Mouse (Mus musculus) limb, embryonic 13.5 days (tissue): Measurements from ENCODE around the gene Brd9. TPM values are rescaled to one million over a fixed set of nuclear protein-coding genes. Genes with fewer than 3 reads are reported as not detected.
"Not testable (repeated sequence)": the region's sequence is repeated elsewhere in the genome, so short reads cannot be mapped to it uniquely, and the experiment has no call there.

Experiments used
- ATAC-seq: fragments of 200-750 bp; cut with Nextera tagmentation; 2 replicates; pipeline ENCODE4 v1.8.0; 2017; ENCODE audit warnings: low read depth, moderate number of reproducible peaks, moderate TSS enrichment; ENCODE audit not compliant: low FRiP score
- H3K27ac ChIP-seq: fragments of 300-500 bp; sonication (generic); 2 replicates; pipeline ENCODE4 v1.5.1; 2015; ENCODE audit warnings: inconsistent platforms, mild to moderate bottlenecking, moderate library complexity
- H3K27me3 ChIP-seq: fragments of 300-500 bp; sonication (generic); 2 replicates; pipeline ENCODE4 v1.6.1; 2015; ENCODE audit warnings: mild to moderate bottlenecking, inconsistent platforms
- H3K36me3 ChIP-seq: fragments of 300-500 bp; sonication (generic); 2 replicates; pipeline ENCODE4 v1.6.1; 2015; ENCODE audit warnings: inconsistent platforms, mild to moderate bottlenecking, moderate library complexity
- H3K4me1 ChIP-seq: fragments of 300-500 bp; sonication (generic); 2 replicates; pipeline ENCODE4 v1.6.1; 2015; ENCODE audit warnings: inconsistent platforms
- H3K4me2 ChIP-seq: fragments of 300-500 bp; sonication (generic); replicated peaks from 2 replicates; pipeline ENCODE4 v1.6.1; 2015; ENCODE audit warnings: inconsistent platforms, mild to moderate bottlenecking, moderate library complexity
- H3K4me3 ChIP-seq: fragments of 300-500 bp; sonication (generic); 2 replicates; pipeline ENCODE4 v1.5.1; 2015; ENCODE audit warnings: moderate library complexity, mild to moderate bottlenecking, inconsistent platforms
- H3K9ac ChIP-seq: fragments of 300-500 bp; sonication (generic); 2 replicates; pipeline ENCODE4 v1.6.1; 2015; ENCODE audit warnings: mild to moderate bottlenecking, inconsistent platforms
- H3K9me3 ChIP-seq: fragments of 300-500 bp; sonication (generic); 2 replicates; pipeline ENCODE4 v1.6.1; 2016; ENCODE audit warnings: inconsistent platforms
- WGBS: fragments of 180-500 bp; shearing (Covaris S2); methylation state at CpG from one replicate; pipeline ENCODE4 v1.1.7; 2015; 5-methylcytosine and 5-hydroxymethylcytosine counted together
- microRNA-seq: library from miRNA; unstranded; fragments of <30 nt; microRNA quantifications from one replicate; pipeline ENCODE4, GENCODE M21; 2016
- polyA plus RNA-seq: library from polyadenylated mRNA; unstranded; fragments of >200 nt; fragmentation: Nextera tagmentation; extraction: Ambion mirVana; gene quantifications from 2 replicates; pipeline ENCODE4 v1.2.1, GENCODE M21; 2015

Gene Brd9
- polyA plus RNA-seq, 1 experiment from 2014 or later: 64.7 TPM

DNA sequence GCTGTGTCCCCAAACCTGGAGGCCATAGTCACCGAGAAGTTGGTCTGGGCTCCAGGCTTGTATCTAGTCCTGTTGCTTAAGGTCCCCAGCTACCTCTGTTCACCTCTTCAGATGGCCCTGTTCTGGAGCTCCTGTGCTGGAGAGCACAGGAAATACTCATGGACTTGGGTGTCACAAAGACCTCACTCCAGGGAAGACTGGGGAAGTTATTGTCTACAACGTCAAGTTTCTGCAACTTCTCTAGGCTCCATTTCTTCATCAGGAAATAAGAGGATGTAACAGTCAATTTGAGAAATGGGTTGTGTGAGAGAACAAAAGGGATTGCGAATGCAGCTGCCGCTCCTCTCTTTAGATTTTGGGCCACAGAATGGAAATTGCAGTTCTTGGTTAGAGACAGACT lies 58.8 kb downstream of the Brd9 start:
- Histone ChIP-seq H3K9ac (no peak overlapping the region), H3K27ac (no peak overlapping the region), H3K4me1 (no peaks in the 10 kb centered on the region), H3K9me3 (no peaks in the 10 kb centered on the region), H3K4me3 (no peak overlapping the region), H3K36me3 (no peaks in the 10 kb centered on the region), H3K4me2 (no peak overlapping the region), H3K27me3 (0 out of 2 replicates have a peak, but pooled peaks cover 9% of the 10 kb centered on the region)
- no peak for ATAC-seq
- WGBS: 88% methylated on average over 4 of the region's 4 CpGs

- ATAC-seq: no peak
- Histone ChIP-seq H3K4me1 (no peaks in the 10 kb centered on the region), H3K9me3 (no peaks in the 10 kb centered on the region), H3K36me3 (no peaks in the 10 kb centered on the region), H3K4me3 (no peak overlapping the region), H3K27ac (no peak overlapping the region), H3K27me3 (0 out of 2 replicates have a peak, but pooled peaks cover 11% of the 10 kb centered on the region), H3K4me2 (no peak overlapping the region), H3K9ac (no peak overlapping the region)
Observed at GRCm38 (mm10) chr13:74000519-74000918, 62.9 kb downstream of the Brd9 start.

DNA sequence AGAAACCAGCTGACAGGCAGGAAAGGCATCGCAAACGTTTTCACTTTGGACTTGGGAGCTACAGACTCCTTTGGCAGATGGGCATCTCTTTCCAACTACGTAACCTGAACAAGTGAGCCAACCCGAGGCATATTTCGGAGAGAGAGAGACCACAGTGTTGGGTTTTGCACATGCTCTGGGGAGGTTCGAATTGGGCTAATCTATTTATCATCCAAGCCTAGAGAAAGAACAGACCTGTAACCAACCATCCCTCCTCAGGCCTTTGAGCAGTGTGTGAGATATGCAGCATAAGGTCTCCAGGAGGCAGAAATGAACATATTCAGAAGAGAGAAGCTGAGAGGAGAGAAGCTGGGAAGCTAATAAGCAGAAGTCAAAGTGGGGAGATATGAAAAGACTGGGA lies 63.4 kb downstream of the Brd9 start:
- no peaks in the 10 kb centered on the region for H3K4me1 ChIP-seq
- no peak overlapping the region for H3K4me2 ChIP-seq
- ATAC-seq: no peak
- peaks cover 11% of the 10 kb centered on the region; the same call in 1 of the 2 replicates for H3K27me3 ChIP-seq
- no peak overlapping the region for H3K9ac ChIP-seq
- no peaks in the 10 kb centered on the region for H3K9me3 ChIP-seq
- H3K27ac ChIP-seq: no peak overlapping the region
- H3K4me3 ChIP-seq: no peak overlapping the region
- 81% methylated on average over 6 of the region's 6 CpGs for WGBS
- no peaks in the 10 kb centered on the region for H3K36me3 ChIP-seq

DNA sequence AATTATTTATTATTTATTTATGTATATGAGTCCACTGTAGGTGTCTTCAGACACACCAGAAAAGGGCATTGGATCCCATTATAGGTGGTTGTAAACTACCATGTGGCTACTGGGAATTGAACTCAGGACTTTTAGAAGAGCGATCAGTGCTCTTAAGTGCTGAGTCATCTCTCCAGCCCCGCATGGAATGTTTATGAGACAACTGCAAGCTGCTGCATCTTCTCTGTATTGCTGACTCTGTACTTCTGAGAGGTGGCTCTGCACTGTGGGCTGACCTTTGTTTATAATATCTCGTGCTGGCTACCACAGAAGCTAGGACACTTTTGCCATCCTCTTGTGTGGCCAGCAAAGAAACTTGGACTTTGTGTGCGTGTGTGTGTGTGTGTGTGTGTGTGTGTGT lies 63.9 kb downstream of the Brd9 start:
- no peak overlapping the region for H3K4me2 ChIP-seq
- H3K27ac ChIP-seq: no peak overlapping the region
- WGBS: 78% methylated on average over 4 of the region's 4 CpGs
- no peaks in the 10 kb centered on the region for H3K36me3 ChIP-seq
- ATAC-seq: no peak
- H3K9me3 ChIP-seq: no peaks in the 10 kb centered on the region
- H3K4me3 ChIP-seq: no peak overlapping the region
- no peaks in the 10 kb centered on the region for H3K4me1 ChIP-seq
- H3K27me3 ChIP-seq: peaks cover 11% of the 10 kb centered on the region; the same call in 1 of the 2 replicates
- H3K9ac ChIP-seq: no peak overlapping the region

DNA sequence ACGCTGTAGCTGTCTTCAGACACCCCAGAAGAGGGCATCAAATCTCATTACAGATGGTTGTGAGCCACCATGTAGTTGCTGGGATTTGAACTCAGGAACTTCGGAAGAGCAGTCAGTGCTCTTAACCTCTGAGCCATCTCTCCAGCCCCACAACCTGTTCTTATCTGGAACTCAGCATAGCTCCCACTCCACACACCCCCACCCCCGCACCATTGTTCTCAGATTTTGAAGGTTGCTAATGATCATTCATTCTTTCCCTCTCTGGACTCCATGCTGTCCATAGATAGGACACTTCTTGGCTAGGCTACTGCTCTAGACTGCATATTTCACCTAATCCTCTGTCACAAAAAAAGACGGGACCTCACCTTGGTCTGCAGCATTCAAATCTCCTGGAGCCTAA lies 69.3 kb downstream of the Brd9 start:
- H3K9me3 ChIP-seq, H3K27ac ChIP-seq, H3K4me3 ChIP-seq, H3K4me2 ChIP-seq, H3K36me3 ChIP-seq, H3K9ac ChIP-seq, ATAC-seq: not testable (repeated sequence)
- H3K27me3 ChIP-seq: peaks cover 52% of the 10 kb centered on the region
- 86% methylated on average over 4 of the region's 4 CpGs for WGBS
- H3K4me1 ChIP-seq: peaks cover 22% of the 10 kb centered on the region

- WGBS: 67% methylated on average over 2 of the region's 2 CpGs
- H3K4me1 ChIP-seq: peaks cover 22% of the 10 kb centered on the region
- H3K4me3 ChIP-seq, H3K9ac ChIP-seq, ATAC-seq, H3K9me3 ChIP-seq, H3K27ac ChIP-seq, H3K36me3 ChIP-seq, H3K4me2 ChIP-seq: not testable (repeated sequence)
- peaks cover 58% of the 10 kb centered on the region for H3K27me3 ChIP-seq
Observed at GRCm38 (mm10) chr13:74008216-74008615, 70.6 kb downstream of the Brd9 start.

DNA sequence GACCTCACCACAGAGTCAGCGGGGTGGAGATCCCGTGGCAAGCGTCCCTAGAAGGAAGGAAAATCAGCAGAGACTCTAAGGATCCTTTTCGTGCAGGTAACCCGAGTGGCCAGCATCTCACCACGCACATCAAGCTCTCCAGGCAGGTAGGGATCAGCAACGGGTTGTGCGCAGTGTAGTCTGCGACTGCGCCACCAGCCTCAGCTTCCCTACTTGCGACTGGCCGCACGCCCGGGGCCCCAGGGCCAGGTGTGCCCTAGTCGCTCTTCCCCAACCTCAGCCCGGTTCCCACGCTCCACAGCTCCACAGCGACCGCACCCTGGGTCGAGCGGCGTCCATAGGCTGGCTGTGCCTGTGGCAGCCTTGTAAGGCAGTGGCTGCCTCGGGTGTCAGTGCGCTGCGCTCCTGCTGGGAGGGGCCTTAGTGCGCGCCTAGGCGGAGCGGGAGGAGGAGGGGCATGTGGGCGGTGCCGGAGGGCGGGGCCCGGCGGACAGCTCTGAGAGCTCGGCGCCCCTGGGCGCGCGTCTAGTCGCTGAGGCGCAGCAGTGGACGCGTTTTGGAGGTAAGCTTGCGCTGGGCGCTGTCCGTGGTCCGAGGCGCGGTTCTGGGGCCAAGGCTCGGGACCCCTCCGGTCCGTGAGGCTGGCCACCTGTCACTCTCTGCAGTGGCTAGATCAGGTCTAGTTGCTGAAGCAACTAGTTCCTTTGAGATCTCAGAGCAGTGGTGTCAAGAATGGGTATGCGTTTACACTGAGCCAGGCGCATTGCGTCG lies 71.5 kb downstream of the Brd9 start, which contains the start of gene Tppp:
Tppp (plus strand) TSS at position 460 of the 771 bp plus-strand sequence.
- Histone ChIP-seq H3K27me3 (peaks cover 58% of the 10 kb centered on the region), H3K4me2 (peak within 1 kb of the TSS; percentile 99), H3K4me3 (peak within 1 kb of the TSS; percentile 54), H3K9me3 (no peaks in the 10 kb centered on the region), H3K4me1 (peaks cover 22% of the 10 kb centered on the region), H3K9ac (peak within 1 kb of the TSS; percentile 62), H3K27ac (no peak within 1 kb of the TSS), H3K36me3 (no peaks in the 10 kb centered on the region)
- WGBS: under 1% methylated on average over 53 of the region's 56 CpGs
- peak; percentile 96 for ATAC-seq

GRCm38 (mm10) chr13:74009791-74010614 lies 72.4 kb downstream of the Brd9 start:
- Histone ChIP-seq H3K4me1 (peaks cover 22% of the 10 kb centered on the region), H3K4me3 (peak overlapping the region; percentile 54), H3K27me3 (peaks cover 58% of the 10 kb centered on the region), H3K9ac (peak overlapping the region; percentile 60), H3K27ac (no peak overlapping the region), H3K4me2 (peak overlapping the region; percentile 99), H3K9me3 (no peaks in the 10 kb centered on the region), H3K36me3 (no peaks in the 10 kb centered on the region)
- WGBS: under 1% methylated on average over 55 of the region's 55 CpGs
- ATAC-seq: peak; percentile 12

Small RNA genes lying within 50 kb of the gene (microRNA-seq; reads per million reads assigned to microRNA genes)
- gene Gm25197: not detected

Other genes starting within 250 kb of the Brd9 start
- gene Slc6a19, start 232.9 kb upstream of the Brd9 start, polyA plus RNA-seq: 0.04 and 0.05 TPM in 2 replicates
- gene Slc12a7, start 204.7 kb upstream of the Brd9 start, polyA plus RNA-seq: 25.6 and 28.2 TPM in 2 replicates
- 40.5 and 44.5 TPM in 2 replicates for gene Nkd2, start 90.2 kb upstream of the Brd9 start, polyA plus RNA-seq
- gene Trip13, start within 50 bp of the Brd9 start, polyA plus RNA-seq: 42.9 and 43.8 TPM in 2 replicates
- gene Zdhhc11, start 26.0 kb downstream of the Brd9 start, polyA plus RNA-seq: not detected in 2 replicates
- gene Tppp, start 71.6 kb downstream of the Brd9 start, polyA plus RNA-seq: 0.59 and 0.87 TPM in 2 replicates
- gene Cep72, start 124.5 kb downstream of the Brd9 start, polyA plus RNA-seq: 15.3 and 16.1 TPM in 2 replicates
- not detected in 2 replicates for gene Slc9a3, start 183.6 kb downstream of the Brd9 start, polyA plus RNA-seq